Mouse (Mus musculus) left cerebral cortex, adult 9 months (tissue): ENCODE measurements around the gene Rac2.

Source experiments
- DNase-seq, 2 experiments: peaks; one replicate each; pipeline ENCODE4 v3.0.0; 2022; ENCODE audit warnings: low spot score in 2 of 2

Gene Rac2

DNA sequence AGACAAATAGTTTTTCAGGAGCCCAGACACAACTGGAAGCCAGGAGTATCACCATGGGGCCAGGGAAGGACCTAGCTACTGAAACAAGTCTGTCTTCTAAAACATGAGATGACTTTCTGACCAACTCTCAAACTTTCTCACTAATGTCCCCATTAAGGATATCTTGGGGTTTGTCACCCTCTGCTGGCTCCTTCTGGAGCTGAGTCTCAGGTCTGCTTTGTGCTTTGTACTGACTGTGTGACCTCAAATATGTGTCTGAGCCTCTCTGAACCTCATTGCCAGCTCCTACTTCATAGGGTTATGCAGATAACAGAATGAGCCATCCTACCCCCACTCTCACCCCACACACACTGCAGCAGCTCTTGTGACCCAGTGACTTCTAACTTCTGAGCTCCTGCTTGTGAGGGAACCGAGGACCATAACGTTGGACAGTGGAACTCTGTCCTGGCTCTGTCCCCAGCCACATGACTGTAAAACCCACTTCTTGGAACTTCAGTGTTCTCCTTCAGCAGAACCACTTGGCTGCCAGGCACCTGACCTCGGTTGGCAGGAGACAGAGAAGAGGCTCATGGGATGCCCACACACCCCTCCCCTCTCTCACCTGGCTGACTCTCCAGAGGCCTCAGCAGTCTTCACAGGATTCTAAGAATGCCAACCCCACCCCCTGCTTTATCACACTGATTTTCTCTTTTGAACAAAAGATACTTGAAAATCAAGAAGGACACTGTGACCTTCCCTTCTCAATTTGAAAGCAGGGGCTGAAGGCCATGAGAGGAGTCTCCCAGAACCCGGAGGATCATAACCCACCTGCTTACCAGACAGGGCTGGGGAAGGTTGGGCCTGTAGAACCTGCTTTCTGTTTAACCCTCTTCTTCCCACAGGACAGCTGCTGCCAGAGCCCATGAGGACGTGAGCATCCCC, 24.9 kb downstream of the Rac2 start:
- DNase-seq, result no peak

- no peak for DNase-seq
Observed at GRCm38 (mm10) chr15:78546060-78546459, 26.5 kb downstream of the Rac2 start.

- peak in 1 of 2 experiments; percentile 65 for DNase-seq
Observed at GRCm38 (mm10) chr15:78544561-78545001, 28.0 kb downstream of the Rac2 start, which contains the start of gene Sstr3. Sstr3 (minus strand) TSS chr15:78544685.

DNA sequence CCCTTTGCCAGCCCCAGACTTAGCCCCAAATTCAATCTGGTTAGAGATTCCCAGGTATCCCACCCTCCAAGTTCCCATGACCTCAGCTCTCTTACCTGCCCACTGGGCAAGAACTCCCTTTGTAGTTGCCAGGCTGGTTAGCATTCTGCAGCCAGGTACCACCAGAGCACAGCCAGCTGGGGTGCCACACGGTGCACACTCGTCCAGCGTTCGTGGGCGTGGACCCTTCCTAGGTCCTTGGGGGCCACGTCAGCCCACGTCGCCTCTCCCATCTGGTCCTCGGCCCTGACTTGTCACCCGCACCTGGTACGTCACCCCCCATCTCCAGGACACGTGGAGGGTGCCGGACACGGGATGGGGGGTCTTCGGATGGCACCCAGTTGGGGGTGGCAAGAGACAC, 28.5 kb downstream of the Rac2 start:
- DNase-seq, result no peak

DNA sequence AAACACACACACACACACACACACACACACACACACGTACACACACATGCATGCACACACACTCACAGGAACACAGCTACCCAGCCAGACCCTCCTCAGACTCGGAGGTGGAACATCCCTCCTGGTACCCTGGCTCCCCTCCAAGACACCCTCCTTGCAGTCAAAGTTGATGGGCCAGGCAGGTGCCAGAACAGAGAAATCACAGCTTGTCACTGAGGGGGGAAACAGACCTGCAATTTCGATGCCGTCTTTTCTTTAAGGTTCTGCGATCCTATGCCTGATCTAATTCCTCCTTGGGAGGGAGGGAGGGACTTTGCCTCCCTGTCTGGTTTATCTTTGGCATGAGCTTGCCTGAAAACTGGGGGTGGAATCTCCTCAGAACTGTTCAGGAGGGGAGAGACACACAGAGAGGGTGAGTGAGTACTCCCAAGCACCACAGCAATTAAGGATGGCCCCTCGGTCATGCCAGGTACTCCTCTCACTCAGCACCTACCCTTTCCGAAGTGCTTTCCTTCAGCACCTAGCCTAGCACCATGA, 29.7 kb downstream of the Rac2 start:
- peak in 1 of 2 experiments; percentile 56 for DNase-seq

DNA sequence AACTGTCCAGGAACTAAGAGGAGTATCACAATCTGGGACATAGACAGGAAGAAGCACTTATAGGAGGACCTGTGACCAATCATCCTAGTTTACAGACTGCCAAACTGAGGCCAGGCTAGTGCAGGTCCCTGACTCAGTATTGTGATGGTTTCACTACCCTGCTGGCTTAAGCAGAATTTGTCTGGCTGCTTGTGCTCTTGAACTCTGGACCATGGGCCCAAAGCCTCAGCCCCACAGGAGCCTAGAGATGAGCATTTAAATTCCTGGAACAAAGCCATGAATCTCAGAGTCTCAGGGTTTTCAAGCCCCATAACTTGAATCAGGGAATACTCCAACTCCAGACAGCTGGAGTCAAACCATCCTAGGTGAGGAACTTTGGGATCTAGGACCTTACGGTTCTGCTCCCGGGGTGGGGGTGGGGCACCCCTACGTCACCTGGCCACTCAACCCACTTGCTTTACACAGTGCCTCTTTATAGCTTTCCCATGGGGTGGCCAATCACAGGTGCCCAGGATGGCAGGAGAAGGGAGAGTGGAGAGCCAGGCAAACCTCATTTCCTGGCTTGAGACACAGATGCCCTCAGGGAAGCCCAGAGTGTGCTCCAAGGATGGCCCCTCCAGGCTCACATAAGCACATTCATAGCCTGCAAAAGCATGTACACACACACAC, 30.4 kb downstream of the Rac2 start:
- DNase-seq, result no peak

DNA sequence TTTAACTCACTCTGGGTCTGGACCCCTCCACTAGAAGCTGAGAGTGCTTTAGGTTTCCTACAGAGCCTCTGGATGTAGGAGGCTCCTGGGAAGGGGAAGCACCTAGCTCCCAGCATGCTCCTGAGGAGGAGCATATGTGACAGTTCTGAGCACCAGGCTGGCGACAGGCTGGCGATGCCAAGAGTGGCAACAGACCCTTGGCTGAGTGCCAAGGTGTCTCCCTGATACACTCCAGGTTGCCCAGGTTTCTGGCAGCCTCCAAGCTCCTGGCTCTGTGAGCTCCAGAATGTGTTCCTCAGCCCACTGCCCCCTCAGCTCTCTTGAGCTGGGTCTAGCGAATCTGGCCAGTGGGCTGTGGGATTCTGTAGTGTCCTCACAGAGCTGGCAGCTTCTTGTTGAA, 31.0 kb downstream of the Rac2 start:
- DNase-seq, result peak in 1 of 2 experiments; percentile 33

GRCm38 (mm10) chr15:78541036-78541435, 31.5 kb downstream of the Rac2 start:
- peak in 1 of 2 experiments; percentile 47 for DNase-seq

GRCm38 (mm10) chr15:78535723-78536421, 36.7 kb downstream of the Rac2 start:
- no peak for DNase-seq

- DNase-seq, result no peak
Observed at GRCm38 (mm10) chr15:78533346-78533835, 39.2 kb downstream of the Rac2 start.

DNA sequence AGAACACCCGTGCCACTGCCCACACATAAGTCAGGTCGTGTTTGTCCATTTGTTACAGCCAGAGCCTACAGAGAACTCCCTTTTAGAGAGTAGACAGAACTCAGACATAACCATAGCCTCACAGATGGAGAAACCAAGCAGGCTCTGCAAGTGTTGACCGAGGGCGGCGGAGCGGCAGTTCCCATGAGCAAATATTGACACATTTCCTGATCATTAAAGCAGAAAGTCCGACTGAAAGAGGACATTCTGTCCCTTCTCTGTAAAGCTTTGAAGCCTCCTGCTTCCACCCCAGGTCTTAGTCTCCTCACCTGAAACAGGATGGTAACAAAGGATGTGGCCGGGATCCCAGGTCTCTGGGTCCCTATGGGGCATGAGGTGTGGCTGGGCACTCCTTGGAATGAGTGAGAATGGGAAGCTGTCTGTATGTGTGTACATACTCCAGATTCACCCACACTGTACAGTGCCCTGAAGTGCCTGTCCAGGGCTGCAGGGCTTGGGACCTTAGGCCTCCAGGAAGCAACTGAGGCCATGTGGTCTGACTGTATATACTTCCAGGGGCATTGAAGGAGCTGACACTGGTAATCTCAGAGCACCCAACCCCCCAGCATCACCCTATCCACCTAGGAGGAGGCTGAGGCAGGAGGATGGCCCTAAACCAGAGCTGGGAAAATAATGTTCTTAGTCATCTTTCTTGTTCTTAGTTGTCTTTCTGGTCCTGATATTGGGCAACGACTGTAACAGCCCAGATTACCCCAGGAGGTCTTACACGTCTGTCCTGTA, 39.8 kb downstream of the Rac2 start:
- DNase-seq, result no peak

DNA sequence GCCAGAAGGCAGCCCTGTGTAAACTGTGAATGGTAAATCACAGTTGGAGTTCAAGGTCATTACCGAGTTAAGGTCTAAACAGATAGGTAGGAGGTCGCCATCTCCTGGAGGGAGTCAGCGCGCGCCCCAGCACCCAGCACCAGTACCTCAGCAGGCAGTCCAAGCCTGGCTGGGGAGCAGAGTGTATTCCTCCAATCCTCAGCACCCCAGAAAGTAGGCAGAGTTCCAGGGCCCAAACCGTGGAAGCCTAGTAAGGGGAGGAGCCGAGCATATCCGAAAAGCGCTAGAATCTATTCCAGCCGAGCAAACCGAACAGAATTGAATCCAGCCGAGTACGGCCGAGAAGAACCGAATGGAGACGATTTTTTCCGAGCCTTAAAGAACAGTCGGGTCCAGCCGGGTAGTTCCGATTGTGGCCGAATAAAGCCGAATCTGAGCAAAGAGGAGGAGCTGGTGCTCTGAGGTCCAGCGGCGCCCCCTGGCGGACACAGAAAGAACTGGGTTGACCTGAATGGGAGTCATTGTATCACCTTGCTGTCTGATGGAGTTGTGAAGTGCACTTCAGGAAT, 40.6 kb downstream of the Rac2 start:
- DNase-seq, result peak; percentile 98 to 100

DNA sequence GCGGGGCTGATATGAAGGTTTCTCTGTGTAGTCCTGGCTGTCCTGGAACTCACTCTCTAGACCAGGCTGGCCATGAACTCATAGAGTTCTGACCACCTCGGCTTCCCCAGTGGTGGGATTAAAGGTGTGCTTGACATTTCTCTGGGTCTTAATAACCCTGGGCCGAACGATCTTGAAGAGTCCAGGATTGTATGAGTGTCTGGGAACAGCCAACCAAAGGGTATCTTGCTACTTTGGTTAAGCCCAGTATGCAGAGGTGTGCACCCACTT, 41.2 kb downstream of the Rac2 start:
- no peak for DNase-seq

- DNase-seq, result no peak
Observed at GRCm38 (mm10) chr15:78530671-78531450, 41.7 kb downstream of the Rac2 start, which contains the start of gene C1qtnf6. C1qtnf6 (minus strand) TSS chr15:78531416.

DNA sequence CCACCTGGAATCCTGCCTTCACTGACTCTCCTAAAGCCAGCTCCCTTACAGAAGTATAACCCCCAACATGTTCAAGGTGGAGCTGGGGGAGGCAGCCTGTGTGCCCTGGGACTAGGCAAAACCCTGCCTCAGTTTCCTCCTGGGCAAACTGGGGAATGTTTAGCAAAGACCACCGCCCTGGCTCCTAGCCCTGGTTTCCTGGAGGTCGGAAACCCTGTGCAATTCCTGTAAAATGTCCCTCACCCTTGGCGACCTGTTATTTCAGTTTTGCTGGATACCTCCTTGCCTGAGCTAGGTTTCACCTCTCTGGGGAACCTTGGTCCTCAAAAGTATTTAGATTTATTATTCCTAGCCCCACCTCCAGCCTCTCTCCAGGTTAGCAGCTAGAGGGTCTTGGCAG, 42.4 kb downstream of the Rac2 start:
- DNase-seq, result no peak

GRCm38 (mm10) chr15:78529428-78529990, 43.1 kb downstream of the Rac2 start:
- peak in 1 of 2 experiments; percentile 70 for DNase-seq

DNA sequence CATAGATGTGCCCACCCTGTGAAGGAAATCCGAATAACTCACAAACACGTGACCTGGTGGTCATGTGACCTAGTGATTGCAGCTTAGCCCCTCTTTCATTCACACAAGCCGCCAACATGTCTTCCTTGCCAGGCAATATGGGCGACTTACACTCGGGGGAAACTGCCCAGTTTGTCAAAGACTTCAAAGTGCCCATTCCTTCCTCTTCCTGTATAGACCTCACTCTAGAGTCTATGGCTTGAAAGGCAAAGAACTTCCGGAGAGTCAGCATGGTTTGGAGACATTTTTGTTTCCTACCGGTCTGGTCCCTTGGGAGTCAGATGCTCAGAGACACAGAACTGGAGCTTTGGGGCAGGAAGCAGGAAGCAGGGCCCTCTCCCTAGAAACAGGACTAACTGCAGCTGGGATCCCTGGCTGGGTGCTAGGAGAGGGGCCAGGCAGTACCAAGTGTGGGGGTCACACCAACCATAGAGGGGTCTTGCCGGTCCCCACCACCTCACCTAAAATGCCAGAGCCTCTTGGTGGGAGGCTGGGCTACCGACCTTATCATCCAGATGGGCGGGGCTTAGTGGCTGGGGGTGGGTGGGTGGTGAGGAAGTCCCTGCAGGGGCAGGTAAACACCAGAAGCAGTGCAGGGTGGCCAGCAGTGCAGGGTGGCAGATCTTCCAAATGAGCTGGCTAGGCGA, 43.7 kb downstream of the Rac2 start:
- DNase-seq, result no peak

- peak in 1 of 2 experiments; percentile 59 for DNase-seq
Observed at GRCm38 (mm10) chr15:78527973-78528372, 44.6 kb downstream of the Rac2 start.

DNA sequence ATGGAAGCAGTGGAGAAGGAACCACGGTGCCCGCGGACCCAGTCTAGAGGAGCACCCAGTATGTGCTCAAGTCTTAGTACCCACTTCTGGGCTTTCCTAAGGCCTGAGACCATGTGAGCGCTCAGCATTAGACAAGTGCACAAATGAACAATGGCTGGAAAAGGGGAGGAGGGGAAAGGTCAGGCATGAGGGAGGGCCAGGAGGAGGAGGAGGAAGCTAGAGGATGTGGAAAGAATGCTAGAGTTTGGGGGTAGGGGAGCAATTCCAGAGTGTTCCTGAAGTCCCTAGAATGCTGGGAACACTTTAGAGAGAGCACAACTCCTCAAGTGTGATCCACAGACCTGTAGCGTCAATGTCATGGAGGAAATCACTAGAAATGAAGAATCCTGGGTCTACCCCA, 48.4 kb downstream of the Rac2 start:
- DNase-seq, result no peak
